Mouse (Mus musculus) neural tube, embryonic 15.5 days (tissue): ENCODE data around the gene B4galt5. TPM values are rescaled to one million over a fixed set of nuclear protein-coding genes. Genes with fewer than 3 reads are reported as not detected.

Experiments
- ATAC-seq: fragments of 200-750 bp; cut with Nextera tagmentation; 2 replicates; pipeline ENCODE4 v1.8.0; 2017; ENCODE audit warnings: mild to moderate bottlenecking, moderate TSS enrichment, moderate library complexity; ENCODE audit not compliant: low FRiP score
- H3K27ac ChIP-seq: fragments of 300-500 bp; sonication (generic); replicated peaks from 2 replicates; pipeline ENCODE4 v1.5.1; 2015; ENCODE audit warnings: mild to moderate bottlenecking, inconsistent platforms
- H3K27me3 ChIP-seq: fragments of 300-500 bp; sonication (generic); replicated peaks from 2 replicates; pipeline ENCODE4 v1.6.1; 2015; ENCODE audit warnings: inconsistent platforms
- H3K36me3 ChIP-seq: fragments of 300-500 bp; sonication (generic); 2 replicates; pipeline ENCODE4 v1.6.1; 2015; ENCODE audit warnings: inconsistent platforms
- H3K4me1 ChIP-seq: fragments of 300-500 bp; sonication (generic); 2 replicates; pipeline ENCODE4 v1.6.1; 2015; ENCODE audit warnings: inconsistent platforms
- H3K4me2 ChIP-seq: fragments of 300-500 bp; sonication (generic); 2 replicates; pipeline ENCODE4 v1.6.1; 2015; ENCODE audit warnings: inconsistent platforms, mild to moderate bottlenecking, moderate library complexity
- H3K4me3 ChIP-seq: fragments of 300-500 bp; sonication (generic); replicated peaks from 2 replicates; pipeline ENCODE4 v1.5.1; 2015; ENCODE audit warnings: mild to moderate bottlenecking, inconsistent platforms
- H3K9ac ChIP-seq: fragments of 300-500 bp; sonication (generic); replicated peaks from 2 replicates; pipeline ENCODE4 v1.6.1; 2015; ENCODE audit warnings: mild to moderate bottlenecking, inconsistent platforms
- H3K9me3 ChIP-seq: fragments of 300-500 bp; sonication (generic); replicated peaks from 2 replicates; pipeline ENCODE4 v1.6.1; 2016; ENCODE audit warnings: inconsistent platforms
- WGBS: fragments of 180-500 bp; shearing (Covaris S2); methylation state at CpG from one replicate; pipeline ENCODE4 v1.1.7; 2015; ENCODE audit warnings: mixed read lengths; 5-methylcytosine and 5-hydroxymethylcytosine counted together
- polyA plus RNA-seq: library from polyadenylated mRNA; unstranded; fragments of >200 nt; fragmentation: Nextera tagmentation; extraction: Ambion mirVana; gene quantifications from 2 replicates; pipeline ENCODE4 v1.2.1, GENCODE M21; 2015

B4galt5 gene
- polyA plus RNA-seq, 1 experiment from 2014 or later = 28.4 TPM

DNA sequence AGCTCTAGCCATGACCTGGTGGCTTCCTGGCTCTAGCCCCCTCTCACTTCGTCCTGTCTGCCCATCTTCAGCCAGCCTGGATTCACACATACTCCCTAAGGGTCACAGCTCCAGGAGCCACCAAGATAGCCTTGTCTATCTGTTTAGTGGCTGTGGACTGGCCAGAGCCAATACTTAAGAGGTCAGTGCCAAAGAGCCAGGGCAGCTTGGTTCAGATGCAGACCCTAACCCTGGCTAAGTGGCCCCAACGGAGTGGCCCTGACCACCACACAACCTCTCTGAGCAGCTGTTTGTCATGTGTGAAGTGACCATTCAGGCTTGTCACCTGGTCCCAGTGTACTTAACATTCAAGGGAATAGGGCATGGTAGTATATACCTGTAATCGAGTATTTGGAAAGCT lies 78.5 kb downstream of the B4galt5 start:
- Histone ChIP-seq H3K4me1 (no peaks in the 10 kb centered on the region), H3K9ac (no peak overlapping the region), H3K9me3 (no peaks in the 10 kb centered on the region), H3K27me3 (no peaks in the 10 kb centered on the region), H3K4me3 (no peak overlapping the region), H3K27ac (no peak overlapping the region), H3K4me2 (no peak overlapping the region), H3K36me3 (no peaks in the 10 kb centered on the region)
- 88% methylated on average over 3 of the region's 3 CpGs for WGBS
- no peak for ATAC-seq

DNA sequence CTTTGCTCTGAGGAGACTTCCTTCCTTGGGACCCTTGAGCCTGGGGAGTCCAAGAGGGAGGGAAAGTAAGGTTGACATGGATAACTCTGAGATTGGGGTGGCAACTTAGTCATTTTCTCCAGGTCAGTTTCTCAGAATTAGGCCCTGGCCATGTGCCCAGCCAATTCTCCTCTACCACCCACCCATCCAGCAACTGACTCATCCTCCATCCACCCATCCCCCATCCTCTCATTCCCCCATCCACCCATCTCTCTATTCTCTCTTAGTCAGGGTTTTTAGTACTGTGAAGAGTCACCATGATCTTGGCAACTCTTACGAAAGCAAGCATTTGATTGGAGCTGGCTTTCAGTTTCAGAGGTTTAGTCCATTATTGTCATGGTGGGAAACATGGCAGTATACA lies 80.3 kb downstream of the B4galt5 start:
- no peaks in the 10 kb centered on the region for H3K36me3 ChIP-seq
- H3K4me3 ChIP-seq = no peak overlapping the region
- H3K4me2 ChIP-seq = no peak overlapping the region
- WGBS = 93% methylated on average over 1 of the region's 1 CpGs
- no peaks in the 10 kb centered on the region for H3K9me3 ChIP-seq
- no peak overlapping the region for H3K27ac ChIP-seq
- no peaks in the 10 kb centered on the region for H3K4me1 ChIP-seq
- no peak for ATAC-seq
- H3K27me3 ChIP-seq = no peaks in the 10 kb centered on the region
- no peak overlapping the region for H3K9ac ChIP-seq

DNA sequence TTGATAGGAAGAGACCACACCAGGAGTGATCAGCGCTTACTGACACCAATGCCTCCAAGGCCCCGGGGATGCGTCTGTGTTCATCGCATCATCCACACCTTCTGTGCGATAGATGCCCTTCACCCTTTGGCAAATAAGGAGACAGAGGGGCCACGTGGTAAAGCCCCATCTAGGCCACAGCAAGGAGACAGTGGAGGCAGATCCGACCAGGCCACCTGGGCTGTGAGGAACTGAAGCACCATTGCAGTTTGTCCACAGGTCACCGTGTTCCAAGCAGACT lies 80.6 kb downstream of the B4galt5 start:
- Histone ChIP-seq H3K4me3 (no peak overlapping the region), H3K4me2 (no peak overlapping the region), H3K9ac (no peak overlapping the region), H3K4me1 (no peaks in the 10 kb centered on the region), H3K9me3 (no peaks in the 10 kb centered on the region), H3K36me3 (no peaks in the 10 kb centered on the region), H3K27me3 (no peaks in the 10 kb centered on the region), H3K27ac (no peak overlapping the region)
- WGBS = 91% methylated on average over 8 of the region's 8 CpGs
- ATAC-seq = no peak

DNA sequence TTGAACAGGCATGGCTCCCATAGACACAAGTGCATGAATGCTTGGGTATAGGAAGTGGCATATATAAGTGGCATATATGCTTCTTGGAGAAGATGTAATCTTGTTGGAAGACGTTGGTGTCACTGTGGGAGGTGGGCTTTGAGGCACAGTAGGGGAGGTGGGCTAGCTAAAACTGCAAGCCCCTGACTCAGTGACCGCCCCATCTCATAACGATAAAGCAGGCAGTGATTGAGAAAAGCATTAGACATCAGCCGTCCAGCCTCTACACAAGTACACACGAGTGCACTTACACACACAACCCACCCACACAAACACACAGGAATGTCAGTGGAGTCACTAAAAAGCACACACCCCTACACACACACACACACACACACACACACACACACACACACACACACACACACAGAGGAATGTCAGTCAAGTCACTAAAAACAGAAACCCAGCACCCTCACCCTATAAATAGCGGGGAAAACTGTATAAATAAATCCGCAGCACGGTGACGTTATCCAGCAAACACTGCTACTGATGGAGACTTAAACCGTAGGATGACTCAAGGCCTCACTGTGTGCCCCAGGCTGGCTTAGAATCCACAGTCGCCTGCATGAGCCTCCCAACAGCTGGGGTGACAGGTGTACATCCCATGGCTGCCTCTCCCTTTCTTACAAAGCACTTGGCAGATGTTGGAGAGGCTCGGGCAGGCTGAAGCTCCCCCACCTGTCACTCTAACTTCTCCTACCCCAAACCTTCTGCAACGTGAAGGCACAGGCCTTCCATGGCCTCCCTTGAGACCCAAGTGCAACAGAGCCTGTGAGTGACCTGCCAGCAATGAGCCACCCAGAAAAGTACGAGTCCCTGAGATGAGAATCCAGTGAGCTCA lies 81.2 kb downstream of the B4galt5 start:
- H3K9me3 ChIP-seq = no peaks in the 10 kb centered on the region
- no peak overlapping the region for H3K9ac ChIP-seq
- no peaks in the 10 kb centered on the region for H3K27me3 ChIP-seq
- WGBS = 89% methylated on average over 14 of the region's 14 CpGs
- no peaks in the 10 kb centered on the region for H3K36me3 ChIP-seq
- H3K4me1 ChIP-seq = no peaks in the 10 kb centered on the region
- no peak overlapping the region for H3K4me3 ChIP-seq
- no peak overlapping the region for H3K27ac ChIP-seq
- no peak overlapping the region for H3K4me2 ChIP-seq
- ATAC-seq = no peak

DNA sequence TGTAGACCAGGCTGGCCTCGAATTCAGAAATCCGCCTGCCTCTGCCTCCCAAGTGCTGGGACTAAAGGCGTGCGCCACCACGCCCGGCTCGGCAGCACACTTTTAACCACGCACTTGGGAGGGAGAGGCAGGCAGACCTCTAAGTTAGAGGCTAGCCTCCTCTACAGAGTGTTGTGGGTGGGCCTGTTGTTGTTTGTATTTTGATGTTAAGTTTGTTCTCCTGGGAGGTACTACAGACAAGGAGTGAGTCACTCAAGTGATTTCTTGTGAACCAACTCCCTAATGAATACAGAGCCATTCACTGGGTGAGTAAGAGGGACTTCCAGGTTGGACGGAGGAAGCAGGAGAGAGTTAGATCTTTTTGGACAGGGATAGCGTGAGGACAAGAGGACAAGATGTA lies 82.8 kb downstream of the B4galt5 start:
- H3K27me3 ChIP-seq = no peaks in the 10 kb centered on the region
- no peaks in the 10 kb centered on the region for H3K36me3 ChIP-seq
- no peak overlapping the region for H3K9ac ChIP-seq
- H3K9me3 ChIP-seq = no peaks in the 10 kb centered on the region
- 96% methylated on average over 10 of the region's 10 CpGs for WGBS
- no peak overlapping the region for H3K4me2 ChIP-seq
- no peaks in the 10 kb centered on the region for H3K4me1 ChIP-seq
- no peak for ATAC-seq
- no peak overlapping the region for H3K4me3 ChIP-seq
- H3K27ac ChIP-seq = no peak overlapping the region

DNA sequence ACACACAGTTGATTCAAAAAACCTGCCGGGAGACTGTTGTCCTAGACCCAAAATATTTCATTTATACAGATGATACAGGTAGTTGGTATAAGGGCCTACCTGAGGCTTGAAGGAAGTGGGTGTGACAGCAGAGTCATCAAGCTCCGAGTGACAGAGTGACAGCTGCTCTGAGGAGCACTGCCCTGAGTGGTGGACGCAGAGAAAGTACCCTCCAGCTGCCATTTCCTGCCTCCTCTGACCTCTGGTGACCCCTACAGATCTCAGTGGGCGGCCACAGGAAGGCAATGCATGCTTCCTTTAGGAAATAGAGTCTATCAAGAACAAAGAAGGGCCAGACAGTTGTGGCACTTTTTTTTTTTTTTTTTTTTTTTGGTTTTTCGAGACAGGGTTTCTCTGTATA lies 83.2 kb downstream of the B4galt5 start:
- 60% methylated on average over 4 of the region's 5 CpGs for WGBS

DNA sequence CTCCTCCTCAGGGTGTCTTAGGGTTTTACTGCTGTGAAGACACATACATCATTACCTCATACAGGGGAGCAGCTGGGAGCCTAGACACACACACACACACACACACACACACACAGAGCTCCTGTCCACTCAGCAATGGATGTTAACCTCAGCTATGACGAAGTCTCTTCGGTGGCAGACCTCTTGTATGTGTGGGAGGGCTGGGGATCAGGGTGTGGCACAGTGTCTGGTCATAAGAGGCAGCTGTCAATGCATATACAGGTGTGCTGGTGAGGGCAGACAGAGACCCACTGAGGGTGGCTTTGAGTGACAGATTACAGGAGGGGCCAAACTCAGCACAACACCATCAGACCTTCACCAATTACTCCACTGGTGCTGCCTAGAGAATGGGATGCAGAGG lies 84.0 kb downstream of the B4galt5 start:
- ATAC-seq = no peak
- WGBS = 81% methylated on average over 2 of the region's 2 CpGs
- H3K36me3 ChIP-seq = no peaks in the 10 kb centered on the region
- no peak overlapping the region for H3K9ac ChIP-seq
- no peak overlapping the region for H3K27ac ChIP-seq
- H3K4me3 ChIP-seq = no peak overlapping the region
- H3K9me3 ChIP-seq = no peaks in the 10 kb centered on the region
- H3K4me1 ChIP-seq = no peaks in the 10 kb centered on the region
- H3K27me3 ChIP-seq = no peaks in the 10 kb centered on the region
- no peak overlapping the region for H3K4me2 ChIP-seq

More for the DNA sequence above, 83.2 kb downstream of the B4galt5 start:
- no peaks in the 10 kb centered on the region for H3K27me3 ChIP-seq
- H3K4me1 ChIP-seq = no peaks in the 10 kb centered on the region
- no peak overlapping the region for H3K9ac ChIP-seq
- H3K27ac ChIP-seq = no peak overlapping the region
- no peak overlapping the region for H3K4me2 ChIP-seq
- no peak overlapping the region for H3K4me3 ChIP-seq
- no peaks in the 10 kb centered on the region for H3K36me3 ChIP-seq
- no peaks in the 10 kb centered on the region for H3K9me3 ChIP-seq
- ATAC-seq = no peak

DNA sequence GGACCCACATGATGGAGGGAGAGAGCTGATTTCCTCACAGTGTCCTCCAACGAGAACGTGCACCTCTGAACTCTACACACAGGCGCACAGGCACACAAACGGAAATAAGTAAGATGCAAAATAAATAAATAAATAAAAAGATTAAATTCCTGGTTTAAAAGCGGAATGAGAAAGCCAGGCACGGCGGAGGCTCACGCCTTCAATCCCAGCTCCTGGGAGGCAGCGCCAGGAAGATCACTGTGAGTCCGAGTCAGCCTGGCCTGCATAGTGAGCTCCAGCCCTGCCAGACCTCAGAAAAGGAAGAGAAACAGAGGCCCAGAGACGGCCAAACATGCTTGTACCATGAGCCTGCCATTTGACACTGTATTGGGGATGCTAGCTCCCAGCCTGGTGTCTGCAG lies 85.1 kb downstream of the B4galt5 start:
- H3K4me1 ChIP-seq = no peaks in the 10 kb centered on the region
- H3K9me3 ChIP-seq = no peaks in the 10 kb centered on the region
- WGBS = 92% methylated on average over 11 of the region's 11 CpGs
- H3K36me3 ChIP-seq = no peaks in the 10 kb centered on the region
- no peak overlapping the region for H3K9ac ChIP-seq
- H3K27ac ChIP-seq = no peak overlapping the region
- ATAC-seq = no peak
- no peak overlapping the region for H3K4me2 ChIP-seq
- H3K4me3 ChIP-seq = no peak overlapping the region
- no peaks in the 10 kb centered on the region for H3K27me3 ChIP-seq

DNA sequence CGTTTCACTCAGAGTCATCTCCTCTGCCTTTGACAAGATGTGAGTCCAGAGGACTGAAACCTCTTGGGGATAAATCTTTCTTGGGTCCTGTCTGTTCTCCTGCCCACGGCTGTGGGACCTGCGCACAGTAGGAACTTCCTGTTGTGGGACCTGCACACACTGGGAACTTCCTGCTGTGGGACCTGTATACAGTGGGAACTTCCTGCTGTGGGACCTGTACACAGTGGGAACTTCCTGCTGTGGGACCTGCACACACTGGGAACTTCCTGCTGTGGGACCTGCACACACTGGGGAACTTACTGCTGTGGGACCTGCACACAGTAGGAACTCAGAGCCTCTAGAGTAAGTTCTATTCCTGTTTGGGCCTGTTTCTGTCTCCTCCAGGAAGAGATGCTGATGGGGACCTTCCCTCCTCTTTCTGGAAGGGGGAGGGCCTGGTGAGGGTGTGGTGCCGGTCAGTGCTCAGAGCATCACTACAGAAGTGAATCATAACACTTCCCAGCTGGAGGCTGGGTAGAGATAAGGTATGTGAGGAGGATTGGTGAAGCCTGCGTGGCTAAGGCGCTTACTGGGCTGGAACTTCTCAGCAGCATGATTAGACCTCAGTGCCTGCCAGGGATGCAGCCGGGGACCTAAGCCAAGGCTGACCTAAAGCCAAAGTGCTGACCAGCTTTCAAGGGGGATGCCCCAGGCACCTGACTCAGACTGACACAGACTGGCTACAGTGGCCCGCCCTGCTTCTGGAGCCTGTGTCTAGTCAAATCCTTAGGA lies 85.8 kb downstream of the B4galt5 start:
- Histone ChIP-seq H3K27me3 (no peaks in the 10 kb centered on the region), H3K4me3 (no peak overlapping the region), H3K9me3 (no peaks in the 10 kb centered on the region), H3K9ac (no peak overlapping the region), H3K4me2 (no peak overlapping the region), H3K36me3 (no peaks in the 10 kb centered on the region), H3K27ac (no peak overlapping the region), H3K4me1 (no peaks in the 10 kb centered on the region)
- ATAC-seq = no peak
- WGBS = 92% methylated on average over 8 of the region's 8 CpGs

DNA sequence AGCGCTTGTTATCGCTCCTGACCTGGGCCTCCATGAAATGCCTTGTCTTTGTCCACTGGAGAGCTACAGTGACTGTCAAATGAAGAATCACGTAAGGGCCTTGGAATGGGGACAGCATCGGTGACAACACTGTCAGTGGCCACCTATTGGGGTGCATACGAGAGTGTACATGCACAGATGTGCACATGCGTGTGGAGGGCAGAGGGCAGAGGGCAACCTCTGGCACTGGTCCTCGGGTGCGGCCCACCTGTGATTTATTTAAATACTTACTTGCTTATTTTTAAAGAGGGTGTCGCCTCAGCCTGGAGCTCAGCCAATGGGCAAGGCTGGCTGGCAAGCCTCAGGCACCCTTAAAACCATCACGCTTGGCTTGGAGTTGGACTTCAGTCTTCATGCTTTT lies 86.5 kb downstream of the B4galt5 start:
- H3K27me3 ChIP-seq = no peaks in the 10 kb centered on the region
- H3K9me3 ChIP-seq = no peaks in the 10 kb centered on the region
- 95% methylated on average over 10 of the region's 10 CpGs for WGBS
- no peak overlapping the region for H3K27ac ChIP-seq
- no peak for ATAC-seq
- no peak overlapping the region for H3K9ac ChIP-seq
- H3K36me3 ChIP-seq = no peaks in the 10 kb centered on the region
- no peak overlapping the region for H3K4me3 ChIP-seq
- no peak overlapping the region for H3K4me2 ChIP-seq
- H3K4me1 ChIP-seq = no peaks in the 10 kb centered on the region

DNA sequence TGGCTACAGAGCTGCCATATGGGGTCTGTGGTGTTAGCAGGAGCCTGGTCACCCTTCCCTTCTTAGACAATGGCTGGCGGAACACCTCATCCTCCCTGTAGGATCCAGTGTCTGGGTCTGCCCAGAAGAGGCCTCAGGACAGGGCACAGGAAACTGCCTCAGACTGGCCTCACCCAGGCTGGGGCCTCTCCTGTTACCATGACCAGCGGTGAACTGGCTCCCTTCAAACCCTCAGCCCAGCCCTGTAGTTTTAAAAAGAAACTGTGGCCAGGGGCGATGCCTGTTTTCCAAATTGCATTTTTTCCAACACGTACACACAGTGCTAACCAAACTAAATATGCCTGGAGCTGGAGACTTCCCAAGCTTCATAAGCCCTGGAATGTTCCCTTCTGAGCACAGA lies 87.9 kb downstream of the B4galt5 start:
- 87% methylated on average over 4 of the region's 4 CpGs for WGBS

DNA sequence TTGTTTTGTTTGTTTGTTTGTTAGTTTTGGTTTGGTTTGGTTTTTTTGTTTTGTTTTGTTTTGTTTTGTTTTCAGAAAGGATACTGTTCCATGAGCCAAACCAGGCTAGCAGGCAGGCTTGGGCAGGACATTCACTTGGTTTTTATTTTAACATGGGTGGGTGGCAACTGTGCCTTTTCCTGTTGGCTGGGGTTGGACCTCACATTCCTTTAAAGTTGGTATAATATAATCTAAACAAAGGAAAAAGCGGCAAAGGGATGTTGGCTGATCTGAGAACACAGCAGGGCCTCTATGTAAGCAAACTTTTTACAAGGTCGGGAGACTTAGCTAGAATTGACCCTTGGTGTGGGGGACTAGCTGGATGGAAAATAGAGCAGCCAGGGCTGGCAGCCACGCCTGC lies 91.2 kb downstream of the B4galt5 start:
- WGBS = 62% methylated on average over 3 of the region's 3 CpGs
- H3K36me3 ChIP-seq = no peaks in the 10 kb centered on the region
- no peak for ATAC-seq

More for the DNA sequence above, 87.9 kb downstream of the B4galt5 start:
- no peak overlapping the region for H3K27ac ChIP-seq
- H3K36me3 ChIP-seq = no peaks in the 10 kb centered on the region
- H3K4me2 ChIP-seq = no peak overlapping the region
- no peak overlapping the region for H3K4me3 ChIP-seq
- H3K9me3 ChIP-seq = no peaks in the 10 kb centered on the region
- no peak overlapping the region for H3K9ac ChIP-seq
- ATAC-seq = no peak
- no peaks in the 10 kb centered on the region for H3K27me3 ChIP-seq
- H3K4me1 ChIP-seq = no peaks in the 10 kb centered on the region

More for the DNA sequence above, 91.2 kb downstream of the B4galt5 start:
- H3K4me1 ChIP-seq = no peaks in the 10 kb centered on the region
- H3K4me2 ChIP-seq = no peak overlapping the region
- no peak overlapping the region for H3K4me3 ChIP-seq
- H3K27me3 ChIP-seq = no peaks in the 10 kb centered on the region
- no peak overlapping the region for H3K27ac ChIP-seq
- H3K9me3 ChIP-seq = no peaks in the 10 kb centered on the region
- H3K9ac ChIP-seq = no peak overlapping the region
